Mouse (Mus musculus) neural tube, embryonic 14.5 days (tissue): ENCODE measurements around the gene Gm20671. TPM values are rescaled to one million over a fixed set of nuclear protein-coding genes. Genes with fewer than 3 reads are reported as not detected.
"Not testable (repeated sequence)": the region's sequence is repeated elsewhere in the genome, so short reads cannot be mapped to it uniquely, and the experiment has no call there.

Experiments used
- ATAC-seq: fragments of 200-750 bp; cut with Nextera tagmentation; 2 replicates; pipeline ENCODE4 v1.8.0; 2017; ENCODE audit warnings: low read depth, mild to moderate bottlenecking, moderate TSS enrichment, moderate library complexity
- H3K27ac ChIP-seq: fragments of 300-500 bp; sonication (generic); 2 replicates; pipeline ENCODE4 v1.5.1; 2014; ENCODE audit warnings: low read depth, mild to moderate bottlenecking, control low read depth, low read length, moderate library complexity, mixed read lengths
- H3K27me3 ChIP-seq: fragments of 300-500 bp; sonication (generic); 2 replicates; pipeline ENCODE4 v1.6.1; 2014; ENCODE audit warnings: low read length; ENCODE audit not compliant: control insufficient read depth, insufficient read depth
- H3K36me3 ChIP-seq: fragments of 300-500 bp; sonication (generic); 2 replicates; pipeline ENCODE4 v1.6.1; 2014; ENCODE audit warnings: low read length, mixed read lengths; ENCODE audit not compliant: control insufficient read depth, insufficient read depth
- H3K4me1 ChIP-seq: fragments of 300-500 bp; sonication (generic); 2 replicates; pipeline ENCODE4 v1.6.1; 2014; ENCODE audit warnings: low read length; ENCODE audit not compliant: control insufficient read depth, insufficient read depth
- H3K4me2 ChIP-seq: fragments of 300-500 bp; sonication (generic); 2 replicates; pipeline ENCODE4 v1.6.1; 2014; ENCODE audit warnings: mild to moderate bottlenecking, low read depth, low read length, control low read depth
- H3K4me3 ChIP-seq: fragments of 300-500 bp; sonication (generic); 2 replicates; pipeline ENCODE4 v1.5.1; 2014; ENCODE audit warnings: low read depth, low read length, control low read depth, mixed read lengths
- H3K9ac ChIP-seq: fragments of 300-500 bp; sonication (generic); replicated peaks from 2 replicates; pipeline ENCODE4 v1.6.1; 2014; ENCODE audit warnings: low read depth, mild to moderate bottlenecking, control low read depth, low read length, mixed read lengths
- H3K9me3 ChIP-seq: fragments of 300-500 bp; sonication (generic); 2 replicates; pipeline ENCODE4 v1.6.1; 2016; ENCODE audit warnings: low read length; ENCODE audit not compliant: control insufficient read depth
- WGBS: fragments of 180-500 bp; shearing (Covaris S2); extraction: QIAGEN DNeasy Blood & Tissue Kit; methylation state at CpG from one replicate; pipeline ENCODE4 v1.1.7; 2014; 5-methylcytosine and 5-hydroxymethylcytosine counted together
- polyA plus RNA-seq: library from polyadenylated mRNA; unstranded; fragments of >200 nt; fragmentation: Nextera tagmentation; extraction: Ambion mirVana; gene quantifications from 2 replicates; pipeline ENCODE4 v1.2.1, GENCODE M21; 2014

Gene Gm20671
- polyA plus RNA-seq, 1 experiment from 2014 or later = not detected

- Histone ChIP-seq H3K4me2 (no peak overlapping the region), H3K9ac (no peak overlapping the region), H3K9me3 (no peaks in the 10 kb centered on the region), H3K27me3 (no peaks in the 10 kb centered on the region), H3K4me3 (no peak overlapping the region), H3K27ac (no peak overlapping the region), H3K36me3 (no peaks in the 10 kb centered on the region), H3K4me1 (0 out of 2 replicates have a peak, but pooled peaks cover 2% of the 10 kb centered on the region)
- peak; percentile 35; the same call in 1 of the 2 replicates for ATAC-seq
- WGBS = 71% methylated on average over 6 of the region's 6 CpGs
Measured at GRCm38 (mm10) chr5:32747650-32748375, 79.1 kb downstream of the Gm20671 start.

- peak overlapping the region; percentile 32; the same call in 1 of the 2 replicates for H3K4me2 ChIP-seq
- peak overlapping the region; percentile 17 for H3K4me3 ChIP-seq
- peak; percentile 67; the same call in 1 of the 2 replicates for ATAC-seq
- H3K27me3 ChIP-seq = no peaks in the 10 kb centered on the region
- 8% methylated on average over 7 of the region's 10 CpGs for WGBS
- no peak overlapping the region for H3K9ac ChIP-seq
- no peak overlapping the region for H3K27ac ChIP-seq
- no peaks in the 10 kb centered on the region for H3K4me1 ChIP-seq
- no peaks in the 10 kb centered on the region for H3K36me3 ChIP-seq
- H3K9me3 ChIP-seq = no peaks in the 10 kb centered on the region
Measured at GRCm38 (mm10) chr5:32745705-32746655, 80.9 kb downstream of the Gm20671 start.

- Histone ChIP-seq H3K4me3 (no peak overlapping the region), H3K9ac (no peak overlapping the region), H3K36me3 (no peaks in the 10 kb centered on the region), H3K4me1 (no peaks in the 10 kb centered on the region), H3K27ac (no peak overlapping the region), H3K27me3 (no peaks in the 10 kb centered on the region), H3K9me3 (no peaks in the 10 kb centered on the region), H3K4me2 (no peak overlapping the region)
- no peak for ATAC-seq
- 56% methylated on average over 9 of the region's 9 CpGs for WGBS
Measured at GRCm38 (mm10) chr5:32742149-32742548, 84.8 kb downstream of the Gm20671 start.

GRCm38 (mm10) chr5:32741377-32741776, 85.5 kb downstream of the Gm20671 start:
- not testable (repeated sequence) for H3K36me3 ChIP-seq, H3K9me3 ChIP-seq, H3K4me1 ChIP-seq, H3K27ac ChIP-seq, H3K4me2 ChIP-seq, H3K4me3 ChIP-seq, H3K27me3 ChIP-seq, H3K9ac ChIP-seq
- 49% methylated on average over 4 of the region's 4 CpGs for WGBS
- peak; percentile 22; the same call in 1 of the 2 replicates for ATAC-seq

- ATAC-seq, H3K4me3 ChIP-seq, H3K9me3 ChIP-seq, H3K4me2 ChIP-seq, H3K4me1 ChIP-seq, H3K36me3 ChIP-seq, H3K27me3 ChIP-seq, H3K9ac ChIP-seq, H3K27ac ChIP-seq: not testable (repeated sequence)
- WGBS = 88% methylated on average over 8 of the region's 8 CpGs
Measured at GRCm38 (mm10) chr5:32740850-32741249, 86.1 kb downstream of the Gm20671 start.

GRCm38 (mm10) chr5:32740138-32740537, 86.8 kb downstream of the Gm20671 start:
- 97% methylated on average over 3 of the region's 3 CpGs for WGBS
- ATAC-seq = no peak

GRCm38 (mm10) chr5:32736770-32737169, 90.1 kb downstream of the Gm20671 start:
- H3K36me3 ChIP-seq, H3K9ac ChIP-seq, H3K27me3 ChIP-seq, H3K4me1 ChIP-seq, H3K4me3 ChIP-seq, H3K4me2 ChIP-seq, H3K9me3 ChIP-seq, H3K27ac ChIP-seq: not testable (repeated sequence)
- peak; percentile 56; the same call in 1 of the 2 replicates for ATAC-seq
- WGBS = 96% methylated on average over 3 of the region's 3 CpGs

More at GRCm38 (mm10) chr5:32740138-32740537, 86.8 kb downstream of the Gm20671 start:
- Histone ChIP-seq H3K36me3 (no peaks in the 10 kb centered on the region), H3K4me3 (no peak overlapping the region), H3K9ac (no peak overlapping the region), H3K4me2 (no peak overlapping the region), H3K9me3 (no peaks in the 10 kb centered on the region), H3K4me1 (no peaks in the 10 kb centered on the region), H3K27me3 (no peaks in the 10 kb centered on the region), H3K27ac (no peak overlapping the region)

- no peak overlapping the region for H3K4me3 ChIP-seq
- no peak overlapping the region for H3K9ac ChIP-seq
- no peak overlapping the region for H3K27ac ChIP-seq
- H3K27me3 ChIP-seq = no peaks in the 10 kb centered on the region
- ATAC-seq = no peak
- H3K4me2 ChIP-seq = no peak overlapping the region
- 84% methylated on average over 6 of the region's 6 CpGs for WGBS
- H3K4me1 ChIP-seq = no peaks in the 10 kb centered on the region
- no peaks in the 10 kb centered on the region for H3K36me3 ChIP-seq
- H3K9me3 ChIP-seq = no peaks in the 10 kb centered on the region
Measured at GRCm38 (mm10) chr5:32735779-32736178, 91.1 kb downstream of the Gm20671 start.

- H3K36me3 ChIP-seq, H3K4me3 ChIP-seq, H3K27me3 ChIP-seq, H3K9ac ChIP-seq, H3K9me3 ChIP-seq, H3K4me2 ChIP-seq, ATAC-seq, H3K4me1 ChIP-seq, H3K27ac ChIP-seq: not testable (repeated sequence)
- 100% methylated on average over 6 of the region's 6 CpGs for WGBS
Measured at GRCm38 (mm10) chr5:32733892-32734291, 93.0 kb downstream of the Gm20671 start.
